Comparison of ENCODE assay signal across 16 mouse cellular contexts in genomic region chr9:106312950-106313360, GRCm38 (mm10). TPM values are rescaled to one million over a fixed set of nuclear protein-coding genes. Genes with fewer than 3 reads are reported as not detected.
DNase-seq lines count a peak whose midpoint lies in the region; ATAC-seq and TF ChIP-seq lines count a peak whose summit lies in the region.
"Had no signal": no experiment of that assay in that cellular context is flagged by ENCODE, and none has a peak within 500 bp of the region (broad histone marks: within the 10 kb centered on the region; RNA-seq: fewer than 3 reads in every experiment).

No protein-coding gene starts in this region.

- no peak overlapping the region for H3K27ac ChIP-seq in spleen, adult 2 months (ENCODE audit: insufficient read depth, low read length)
- H3K27ac ChIP-seq: heart, embryonic 13.5 days; liver, embryonic 15.5 days had no signal

- 36% methylated on average over 7 of the region's 7 CpGs for whole genome bisulfite sequencing in spleen, adult 2 months
- WGBS in lung, adult 2 months: 56% methylated on average over 7 of the region's 7 CpGs

- no peaks in the 10 kb centered on the region for H3K36me3 ChIP-seq in spleen, adult 2 months (ENCODE audit: control insufficient read depth, insufficient read depth, low read length)

- no peak for TF ChIP-seq POLR2A in spleen, adult 2 months (IDR thresholded peaks at IDR 0.05; ENCODE audit: low read depth, low read length)
- TF ChIP-seq POLR2A in lung, adult 2 months (IDR thresholded peaks at IDR 0.05; ENCODE audit: borderline replicate concordance, extremely low read depth, low read depth, low read length): no peak

- H3K4me1 ChIP-seq in spleen, adult 2 months (ENCODE audit: control insufficient read depth, insufficient read depth, insufficient read length): peaks cover 13% of the 10 kb centered on the region; the same call in 1 of the 2 replicates
- peaks cover 7% of the 10 kb centered on the region; the same call in 1 of the 2 replicates for H3K4me1 ChIP-seq in lung, adult 2 months (ENCODE audit: control insufficient read depth, insufficient read depth, low read length)

- ATAC-seq in erythroid progenitor cell, adult 5-6 weeks (replicated peaks; ENCODE audit: low FRiP score, poor library complexity, severe bottlenecking): no peak
- ATAC-seq: CD4-positive, CD25-positive, alpha-beta regulatory T cell, adult 4 months; forebrain, embryonic 16.5 days had no signal

- no peaks in the 10 kb centered on the region for H3K27me3 ChIP-seq in spleen, adult 2 months (ENCODE audit: control insufficient read depth, insufficient read depth, low read length)
- H3K27me3 ChIP-seq: heart, embryonic 13.5 days; liver, embryonic 15.5 days had no signal

- no peak for TF ChIP-seq CTCF in spleen, adult 2 months (IDR thresholded peaks at IDR 0.05; ENCODE audit: extremely low read depth, insufficient read depth, insufficient read length, insufficient replicate concordance)
- TF ChIP-seq CTCF in lung, adult 2 months (IDR thresholded peaks at IDR 0.05; ENCODE audit: insufficient read depth, low read length): no peak

- H3K4me3 ChIP-seq in spleen, adult 2 months (ENCODE audit: extremely low read depth, insufficient read depth, insufficient read length): no peak overlapping the region
- no peak overlapping the region for H3K4me3 ChIP-seq in lung, adult 2 months (replicated peaks; ENCODE audit: extremely low read depth, low read depth, low read length)
- H3K4me3 ChIP-seq: heart, embryonic 13.5 days; liver, embryonic 15.5 days; megakaryocyte, embryonic 14.5 days had no signal

- peak; percentile 7 to 11 for DNase-seq in spleen, adult 2 months (ENCODE audit: low read depth in 1 of 2, low spot score in 2 of 2)
- no peak for DNase-seq in spleen, adult 12 weeks (ENCODE audit: low spot score)
- DNase-seq in induced T-regulatory cell, adult 2 months (ENCODE audit: low read depth): peak; percentile 9
- peak; percentile 73 for DNase-seq in lung, adult 2 months
- DNase-seq in thymus, postnatal 36 days: peak; percentile 23 to 30
- DNase-seq in layer of hippocampus, postnatal 14 days (ENCODE audit: low spot score in 2 of 2): no peak
- DNase-seq: cerebellum, adult 8-10 months; embryo, embryonic 11 days; gastrocnemius, postnatal 14 days; layer of hippocampus, postnatal 36 days had no signal

RNA-seq across cellular contexts. Expression of gene Poc1a, which starts 32.1 kb away (rescaled TPM):
- 6.8 and 8.4 TPM in 2 replicates for polyA plus RNA-seq in spleen, adult 2 months (2012; rRNA removed)
- polyA plus RNA-seq in lung, adult 2 months (2012; rRNA removed): 5.7 and 7.9 TPM in 2 replicates
- 10 to 100 TPM in 1 of 2 experiments, 1 to 10 TPM in 1; 8.5 to 12.0 TPM for total RNA-seq in layer of hippocampus, postnatal 14 days (2021)
- 28.1 and 28.9 TPM in 2 replicates for total RNA-seq in erythroid progenitor cell, adult 5-6 weeks (2015; ENCODE audit: low replicate concordance)
- 12.7 and 19.5 TPM in 2 replicates for total RNA-seq in erythroid progenitor cell, adult 5-6 weeks (2017; ENCODE audit: low replicate concordance)

RNA-seq across cellular contexts. Expression of gene Dusp7, which starts 55.5 kb away (rescaled TPM):
- polyA plus RNA-seq in spleen, adult 2 months (2012; rRNA removed): 73.1 and 93.2 TPM in 2 replicates
- 223 and 262 TPM in 2 replicates for polyA plus RNA-seq in lung, adult 2 months (2012; rRNA removed)
- total RNA-seq in layer of hippocampus, postnatal 14 days (2021): 10 to 100 TPM; 65.2 to 70.3 TPM
- 13.3 and 19.3 TPM in 2 replicates for total RNA-seq in erythroid progenitor cell, adult 5-6 weeks (2015; ENCODE audit: low replicate concordance)
- total RNA-seq in erythroid progenitor cell, adult 5-6 weeks (2017; ENCODE audit: low replicate concordance): 2.7 and 3.9 TPM in 2 replicates

Comparison
In these comparisons a context has a peak if more than half of its experiments do, and no peak if none do; other contexts are left out.
1. DNase-seq: peak in spleen, adult 2 months (2 of 2), induced T-regulatory cell, adult 2 months (single experiment), lung, adult 2 months (single experiment) and thymus, postnatal 36 days (2 of 2); none in spleen, adult 12 weeks (single experiment) and layer of hippocampus, postnatal 14 days (0 of 2).